Mouse (Mus musculus): ENCODE data around the gene Lrmda. TPM values are rescaled to one million over a fixed set of nuclear protein-coding genes. Genes with fewer than 3 reads are reported as not detected.

The Lrmda gene
- total and polyA plus RNA-seq, 2 experiments: 0.18 to 0.50 TPM

DNA sequence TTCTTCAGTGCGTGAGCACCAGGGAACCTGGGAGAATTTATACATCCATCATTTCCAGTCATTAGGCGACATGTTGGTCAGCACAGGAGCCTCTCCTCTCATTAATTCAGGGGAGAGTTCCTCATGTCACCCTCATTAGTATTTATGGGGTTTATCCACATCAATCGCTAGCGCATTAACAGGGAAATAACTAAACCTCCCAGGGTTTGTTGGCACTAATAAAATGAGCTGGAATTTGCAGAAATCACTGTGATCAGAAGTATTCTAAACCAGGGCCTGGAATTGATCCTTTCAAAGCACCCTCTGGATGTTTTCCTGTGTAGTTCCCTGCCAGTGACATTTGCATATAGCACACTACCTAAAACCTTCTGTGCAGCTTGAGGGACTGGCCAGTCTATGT is 382.9 kb downstream of the Lrmda start:
- DNase-seq (ENCODE audit: extremely low read depth, low read depth, low spot score): no peak

DNA sequence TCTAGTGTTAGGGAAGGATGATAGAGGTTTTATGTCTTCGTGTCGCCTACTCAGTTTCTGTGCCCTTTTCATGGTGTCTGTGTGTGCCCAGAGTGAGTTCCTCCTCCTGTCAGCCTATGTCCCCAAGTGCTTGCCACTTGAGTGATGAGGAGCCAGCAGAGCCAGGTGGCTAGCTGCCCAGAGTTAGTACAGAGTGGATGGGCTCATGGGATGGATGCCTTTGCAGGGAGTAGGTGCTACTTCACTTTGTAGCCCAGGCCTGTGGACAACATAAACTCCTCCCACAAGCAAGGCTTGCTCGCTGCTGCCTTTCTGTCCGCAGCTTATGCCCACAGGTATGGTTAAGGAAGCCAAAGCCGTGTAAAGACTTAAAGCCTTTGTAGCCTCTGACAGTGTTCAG is 387.1 kb downstream of the Lrmda start:
- Histone ChIP-seq H3K9ac (ENCODE audit: low read depth, low read length) (no peak overlapping the region), H3K79me2 (ENCODE audit: control insufficient read depth, insufficient read depth, low read length) (no peaks in the 10 kb centered on the region), H3K27me3 (ENCODE audit: control insufficient read depth, insufficient read depth, low read length) (no peaks in the 10 kb centered on the region), H3K27ac (replicated peaks; ENCODE audit: insufficient read depth, low read depth, low read length) (no peak overlapping the region), H3K36me3 (ENCODE audit: control insufficient read depth, insufficient read depth, low read length) (no peaks in the 10 kb centered on the region), H3K4me1 (ENCODE audit: control insufficient read depth, insufficient read depth, low read length) (no peaks in the 10 kb centered on the region), H3K4me3 (ENCODE audit: insufficient read depth, low read depth, low read length) (no peak overlapping the region)
- TF ChIP-seq POLR2A (IDR thresholded peaks at IDR 0.05; ENCODE audit: extremely low read depth, insufficient read depth, low read length) (no peak), CTCF (IDR thresholded peaks at IDR 0.05; ENCODE audit: low read depth, low read length) (no peak)
- 93% methylated on average over 5 of the region's 5 CpGs for WGBS
- no peak for DNase-seq (ENCODE audit: extremely low read depth, low read depth, low spot score)

More for the DNA sequence above, 382.9 kb downstream of the Lrmda start:
- no peak overlapping the region for H3K27ac ChIP-seq (replicated peaks; ENCODE audit: insufficient read depth, low read depth, low read length)
- H3K4me1 ChIP-seq (ENCODE audit: control insufficient read depth, insufficient read depth, low read length): no peaks in the 10 kb centered on the region
- no peaks in the 10 kb centered on the region for H3K27me3 ChIP-seq (ENCODE audit: control insufficient read depth, insufficient read depth, low read length)
- H3K36me3 ChIP-seq (ENCODE audit: control insufficient read depth, insufficient read depth, low read length): no peaks in the 10 kb centered on the region
- TF ChIP-seq POLR2A (IDR thresholded peaks at IDR 0.05; ENCODE audit: extremely low read depth, insufficient read depth, low read length): no peak
- TF ChIP-seq CTCF (IDR thresholded peaks at IDR 0.05; ENCODE audit: low read depth, low read length): no peak
- H3K9ac ChIP-seq (ENCODE audit: low read depth, low read length): no peak overlapping the region
- WGBS: 97% methylated on average over 4 of the region's 4 CpGs
- no peaks in the 10 kb centered on the region for H3K79me2 ChIP-seq (ENCODE audit: control insufficient read depth, insufficient read depth, low read length)
- H3K4me3 ChIP-seq (ENCODE audit: insufficient read depth, low read depth, low read length): no peak overlapping the region

DNA sequence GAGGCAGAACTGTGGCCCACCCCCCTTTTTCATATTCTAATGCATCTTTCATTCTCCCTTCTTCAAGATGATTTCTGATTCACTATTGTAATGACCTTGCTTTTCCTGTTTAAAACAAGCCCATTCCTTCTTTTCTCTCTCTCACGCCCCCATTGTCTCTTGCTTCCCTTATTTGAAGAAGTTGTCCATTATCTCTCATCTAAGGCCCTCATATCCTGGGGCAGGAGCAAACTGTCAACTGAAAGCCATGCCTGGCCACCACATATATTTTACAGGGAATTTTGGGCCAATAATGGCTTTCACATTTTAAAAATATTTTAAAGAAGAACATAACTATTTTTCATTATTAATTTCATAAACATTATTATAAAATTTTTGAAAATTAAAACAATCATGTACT is 391.3 kb downstream of the Lrmda start:
- H3K79me2 ChIP-seq (ENCODE audit: control insufficient read depth, insufficient read depth, low read length): no peaks in the 10 kb centered on the region
- no peaks in the 10 kb centered on the region for H3K27me3 ChIP-seq (ENCODE audit: control insufficient read depth, insufficient read depth, low read length)
- DNase-seq (ENCODE audit: extremely low read depth, low read depth, low spot score): no peak
- TF ChIP-seq POLR2A (IDR thresholded peaks at IDR 0.05; ENCODE audit: extremely low read depth, insufficient read depth, low read length) (no peak), CTCF (IDR thresholded peaks at IDR 0.05; ENCODE audit: low read depth, low read length) (no peak)
- H3K27ac ChIP-seq (replicated peaks; ENCODE audit: insufficient read depth, low read depth, low read length): no peak overlapping the region
- no peak overlapping the region for H3K4me3 ChIP-seq (ENCODE audit: insufficient read depth, low read depth, low read length)
- no peaks in the 10 kb centered on the region for H3K4me1 ChIP-seq (ENCODE audit: control insufficient read depth, insufficient read depth, low read length)
- no peak overlapping the region for H3K9ac ChIP-seq (ENCODE audit: low read depth, low read length)
- H3K36me3 ChIP-seq (ENCODE audit: control insufficient read depth, insufficient read depth, low read length): no peaks in the 10 kb centered on the region
- 85% methylated on average over 1 of the region's 1 CpGs for WGBS

DNA sequence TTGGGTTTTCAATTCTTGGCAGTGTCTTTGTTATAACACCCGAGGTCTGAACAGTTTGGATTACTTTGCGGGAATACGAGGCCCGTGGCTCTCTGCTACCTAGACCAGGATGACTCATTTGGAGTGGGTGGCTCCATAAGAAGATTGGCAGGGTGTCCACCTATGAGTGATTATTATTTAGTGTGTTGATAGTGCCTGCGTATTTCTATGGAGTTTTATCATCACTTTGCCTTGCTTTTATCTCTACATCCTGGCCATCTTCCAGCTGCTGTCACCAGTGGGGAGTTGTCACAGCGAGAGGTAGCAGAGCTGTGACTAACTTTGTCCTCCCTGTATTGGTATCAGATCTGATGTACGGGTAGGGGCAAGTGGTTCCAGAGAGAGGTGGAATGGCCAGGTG is 393.7 kb downstream of the Lrmda start:
- H3K27me3 ChIP-seq (ENCODE audit: control insufficient read depth, insufficient read depth, low read length): no peaks in the 10 kb centered on the region
- no peaks in the 10 kb centered on the region for H3K4me1 ChIP-seq (ENCODE audit: control insufficient read depth, insufficient read depth, low read length)
- WGBS: 83% methylated on average over 7 of the region's 7 CpGs
- no peak overlapping the region for H3K9ac ChIP-seq (ENCODE audit: low read depth, low read length)
- no peaks in the 10 kb centered on the region for H3K36me3 ChIP-seq (ENCODE audit: control insufficient read depth, insufficient read depth, low read length)
- H3K27ac ChIP-seq (replicated peaks; ENCODE audit: insufficient read depth, low read depth, low read length): no peak overlapping the region
- TF ChIP-seq CTCF (IDR thresholded peaks at IDR 0.05; ENCODE audit: low read depth, low read length) (no peak), POLR2A (IDR thresholded peaks at IDR 0.05; ENCODE audit: extremely low read depth, insufficient read depth, low read length) (no peak)
- DNase-seq (ENCODE audit: extremely low read depth, low read depth, low spot score): no peak
- no peaks in the 10 kb centered on the region for H3K79me2 ChIP-seq (ENCODE audit: control insufficient read depth, insufficient read depth, low read length)
- no peak overlapping the region for H3K4me3 ChIP-seq (ENCODE audit: insufficient read depth, low read depth, low read length)

DNA sequence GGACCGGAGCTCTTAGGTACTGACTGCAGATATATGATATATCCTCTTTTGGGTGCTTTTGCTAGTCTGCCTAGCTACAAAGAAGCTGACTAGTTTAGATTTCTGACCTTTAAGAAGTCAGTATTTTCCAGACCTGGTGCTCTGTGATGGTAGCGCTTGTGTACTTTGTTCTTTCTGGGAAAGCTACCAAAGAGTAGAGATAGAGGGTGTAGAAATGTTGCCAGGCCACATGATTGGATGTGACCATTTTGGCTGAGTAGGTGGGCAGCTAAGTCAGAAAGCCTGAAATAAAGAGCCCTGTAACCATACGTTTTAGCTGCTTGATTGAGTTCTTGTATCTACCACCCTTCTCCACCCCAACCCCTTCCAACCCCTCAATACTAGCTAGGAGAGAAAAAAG is 398.2 kb downstream of the Lrmda start:
- Histone ChIP-seq H3K79me2 (ENCODE audit: control insufficient read depth, insufficient read depth, low read length) (no peaks in the 10 kb centered on the region), H3K9ac (ENCODE audit: low read depth, low read length) (no peak overlapping the region), H3K27me3 (ENCODE audit: control insufficient read depth, insufficient read depth, low read length) (no peaks in the 10 kb centered on the region), H3K4me1 (ENCODE audit: control insufficient read depth, insufficient read depth, low read length) (peaks cover 4% of the 10 kb centered on the region), H3K4me3 (ENCODE audit: insufficient read depth, low read depth, low read length) (no peak overlapping the region), H3K27ac (replicated peaks; ENCODE audit: insufficient read depth, low read depth, low read length) (no peak overlapping the region), H3K36me3 (ENCODE audit: control insufficient read depth, insufficient read depth, low read length) (no peaks in the 10 kb centered on the region)
- peak; percentile 74 for DNase-seq (ENCODE audit: extremely low read depth, low read depth, low spot score)
- 56% methylated on average over 3 of the region's 3 CpGs for WGBS
- TF ChIP-seq CTCF (IDR thresholded peaks at IDR 0.05; ENCODE audit: low read depth, low read length): no peak

DNA sequence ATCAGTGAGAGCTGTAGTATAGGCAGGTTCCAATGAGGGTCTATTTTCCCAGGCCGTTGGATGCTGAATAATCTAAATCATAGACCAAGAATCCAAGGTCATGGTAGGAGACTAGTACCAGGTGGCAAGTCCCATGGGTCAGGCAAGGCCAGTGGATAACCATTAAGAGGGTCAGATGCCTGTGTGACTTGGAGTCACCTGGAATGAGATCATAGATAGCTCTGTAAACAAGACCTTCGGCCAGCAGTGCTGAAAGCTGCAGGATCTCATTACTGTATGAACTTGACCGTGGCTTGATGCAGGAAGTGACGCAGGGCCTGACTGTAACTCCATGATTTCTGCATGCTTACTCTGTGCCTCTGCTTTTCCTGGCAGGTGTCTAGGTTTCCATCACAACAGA is 402.2 kb downstream of the Lrmda start:
- Histone ChIP-seq H3K27ac (replicated peaks; ENCODE audit: insufficient read depth, low read depth, low read length) (no peak overlapping the region), H3K9ac (ENCODE audit: low read depth, low read length) (no peak overlapping the region), H3K36me3 (ENCODE audit: control insufficient read depth, insufficient read depth, low read length) (no peaks in the 10 kb centered on the region), H3K4me3 (ENCODE audit: insufficient read depth, low read depth, low read length) (no peak overlapping the region), H3K27me3 (ENCODE audit: control insufficient read depth, insufficient read depth, low read length) (no peaks in the 10 kb centered on the region), H3K79me2 (ENCODE audit: control insufficient read depth, insufficient read depth, low read length) (no peaks in the 10 kb centered on the region), H3K4me1 (ENCODE audit: control insufficient read depth, insufficient read depth, low read length) (peaks cover 4% of the 10 kb centered on the region)
- no peak for TF ChIP-seq POLR2A (IDR thresholded peaks at IDR 0.05; ENCODE audit: extremely low read depth, insufficient read depth, low read length)
- 21% methylated on average over 4 of the region's 4 CpGs for WGBS
- peak; percentile 90 for DNase-seq (ENCODE audit: extremely low read depth, low read depth, low spot score)

Data from liver, adult 2 months (tissue).